Comparison of ENCODE assay signal across 13 mouse cellular contexts in the genomic region with DNA sequence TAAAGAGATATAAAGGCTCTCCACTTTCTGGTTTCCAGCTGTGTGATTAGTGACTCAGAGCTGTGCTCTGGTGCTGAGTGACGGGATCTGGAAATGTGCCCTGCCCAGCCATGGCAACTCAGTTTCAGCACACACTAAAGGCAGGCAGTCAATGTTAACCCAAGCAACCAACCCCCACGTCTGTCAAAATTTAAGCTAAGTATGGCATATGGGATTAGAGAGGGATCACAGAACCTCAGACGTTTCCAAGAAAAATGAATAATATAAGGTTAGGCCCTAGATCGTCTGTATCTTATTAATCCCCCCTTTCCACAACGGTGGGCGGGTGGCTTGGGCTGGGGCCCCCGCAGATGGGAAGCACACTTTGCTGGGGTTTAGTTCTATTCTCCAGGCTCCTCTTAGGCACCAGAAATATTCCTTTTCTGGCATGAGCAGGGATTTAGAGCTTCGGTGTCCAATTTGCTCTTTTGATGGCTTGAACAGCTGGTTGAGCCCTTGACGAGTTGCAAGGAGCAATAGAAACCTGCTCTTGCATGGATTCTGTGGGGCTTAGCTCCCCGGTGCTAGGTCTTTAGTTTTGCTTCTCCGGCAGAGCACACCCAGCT.
DNase-seq lines count a peak whose midpoint lies in the region; ATAC-seq and TF ChIP-seq lines count a peak whose summit lies in the region.
"Had no signal": no experiment of that assay in that cellular context is flagged by ENCODE, and none has a peak within 500 bp of the region (broad histone marks: within the 10 kb centered on the region; RNA-seq: fewer than 3 reads in every experiment).

No protein-coding gene starts in this region.

- no peak for TF ChIP-seq POLR2A in limb, embryonic 14.5 days (IDR thresholded peaks at IDR 0.05; ENCODE audit: borderline replicate concordance, extremely low read depth, insufficient read depth, insufficient read length)

- no peak for DNase-seq in forebrain, embryonic 11.5 days (ENCODE audit: low spot score)
- no peak for DNase-seq in midbrain, embryonic 11.5 days (ENCODE audit: low spot score, missing footprints)
- peak; percentile 76 for DNase-seq in limb, embryonic 14.5 days (ENCODE audit: low spot score)
- DNase-seq in thymus, postnatal 4 days = no peak
- DNase-seq in cerebellum, postnatal 14 days = no peak
- no peak for DNase-seq in midbrain, postnatal 0 days (ENCODE audit: low spot score)
- DNase-seq: kidney, adult 2 months; thymus, adult 2 months had no signal

- H3K4me2 ChIP-seq in forebrain, embryonic 16.5 days (ENCODE audit: low read length) = no peak overlapping the region
- H3K4me2 ChIP-seq in forebrain, embryonic 11.5 days (ENCODE audit: low read depth, low read length, severe bottlenecking) = no peak overlapping the region
- H3K4me2 ChIP-seq in midbrain, embryonic 13.5 days (replicated peaks) = no peak overlapping the region
- no peak overlapping the region for H3K4me2 ChIP-seq in midbrain, embryonic 11.5 days
- no peak overlapping the region for H3K4me2 ChIP-seq in limb, embryonic 14.5 days (replicated peaks; ENCODE audit: low read depth, low read length, severe bottlenecking)
- H3K4me2 ChIP-seq in midbrain, postnatal 0 days (ENCODE audit: low read depth, low read length, poor library complexity, severe bottlenecking) = no peak overlapping the region
- H3K4me2 ChIP-seq: liver, embryonic 11.5 days had no signal

- no peak overlapping the region for H3K9ac ChIP-seq in forebrain, embryonic 16.5 days (replicated peaks; ENCODE audit: low read depth, low read length)
- no peak overlapping the region for H3K9ac ChIP-seq in forebrain, embryonic 11.5 days (ENCODE audit: low read length)
- H3K9ac ChIP-seq in midbrain, embryonic 13.5 days (replicated peaks) = no peak overlapping the region
- H3K9ac ChIP-seq in midbrain, embryonic 11.5 days (ENCODE audit: low read length) = no peak overlapping the region
- H3K9ac ChIP-seq in limb, embryonic 14.5 days (ENCODE audit: low read depth, low read length, severe bottlenecking) = no peak overlapping the region
- no peak overlapping the region for H3K9ac ChIP-seq in midbrain, postnatal 0 days (replicated peaks; ENCODE audit: low read length, poor library complexity, severe bottlenecking)

- H3K4me1 ChIP-seq in forebrain, embryonic 16.5 days (replicated peaks; ENCODE audit: control insufficient read depth, insufficient read depth, low read length) = no peaks in the 10 kb centered on the region
- no peaks in the 10 kb centered on the region for H3K4me1 ChIP-seq in forebrain, embryonic 11.5 days (replicated peaks; ENCODE audit: control insufficient read depth, insufficient read depth, low read length)
- H3K4me1 ChIP-seq in midbrain, embryonic 13.5 days (replicated peaks) = no peaks in the 10 kb centered on the region
- H3K4me1 ChIP-seq in midbrain, embryonic 11.5 days (ENCODE audit: control insufficient read depth, insufficient read depth, low read length) = 0 out of 2 replicates have a peak, but pooled peaks cover 2% of the 10 kb centered on the region
- H3K4me1 ChIP-seq in limb, embryonic 14.5 days (ENCODE audit: control insufficient read depth, insufficient read depth, low read length) = peaks cover 9% of the 10 kb centered on the region
- no peaks in the 10 kb centered on the region for H3K4me1 ChIP-seq in midbrain, postnatal 0 days (ENCODE audit: insufficient read depth, low read length)

- H3K27ac ChIP-seq in forebrain, embryonic 16.5 days (ENCODE audit: low read length) = no peak overlapping the region
- no peak overlapping the region for H3K27ac ChIP-seq in forebrain, embryonic 11.5 days (ENCODE audit: low read depth, low read length)
- no peak overlapping the region for H3K27ac ChIP-seq in midbrain, embryonic 13.5 days
- H3K27ac ChIP-seq in midbrain, embryonic 11.5 days (ENCODE audit: low read depth, low read length) = no peak overlapping the region
- H3K27ac ChIP-seq in limb, embryonic 14.5 days (replicated peaks; ENCODE audit: low read depth, low read length) = peak overlapping the region; percentile 55; the same call in 1 of the 2 replicates
- no peak overlapping the region for H3K27ac ChIP-seq in midbrain, postnatal 0 days (ENCODE audit: low read depth, low read length)
- H3K27ac ChIP-seq: hindbrain, embryonic 10.5 days had no signal

- no peaks in the 10 kb centered on the region for H3K36me3 ChIP-seq in forebrain, embryonic 16.5 days (ENCODE audit: control insufficient read depth, insufficient read depth)
- no peaks in the 10 kb centered on the region for H3K36me3 ChIP-seq in forebrain, embryonic 11.5 days (ENCODE audit: control insufficient read depth, insufficient read depth, low read length)
- no peaks in the 10 kb centered on the region for H3K36me3 ChIP-seq in midbrain, embryonic 13.5 days
- no peaks in the 10 kb centered on the region for H3K36me3 ChIP-seq in midbrain, embryonic 11.5 days (ENCODE audit: control insufficient read depth, insufficient read depth, low read length)
- no peaks in the 10 kb centered on the region for H3K36me3 ChIP-seq in limb, embryonic 14.5 days (ENCODE audit: control insufficient read depth, insufficient read depth, low read length)
- no peaks in the 10 kb centered on the region for H3K36me3 ChIP-seq in midbrain, postnatal 0 days (ENCODE audit: insufficient read depth, low read length)
- H3K36me3 ChIP-seq: hindbrain, embryonic 10.5 days had no signal

- no peaks in the 10 kb centered on the region for H3K27me3 ChIP-seq in forebrain, embryonic 16.5 days (replicated peaks; ENCODE audit: control insufficient read depth, insufficient read depth, low read length)
- no peaks in the 10 kb centered on the region for H3K27me3 ChIP-seq in forebrain, embryonic 11.5 days (ENCODE audit: control insufficient read depth, insufficient read depth, low read length)
- H3K27me3 ChIP-seq in midbrain, embryonic 13.5 days = 0 out of 2 replicates have a peak, but pooled peaks cover 4% of the 10 kb centered on the region
- H3K27me3 ChIP-seq in midbrain, embryonic 11.5 days (ENCODE audit: control insufficient read depth, insufficient read depth, low read length) = no peaks in the 10 kb centered on the region
- no peaks in the 10 kb centered on the region for H3K27me3 ChIP-seq in limb, embryonic 14.5 days (ENCODE audit: control insufficient read depth, insufficient read depth, low read length)
- no peaks in the 10 kb centered on the region for H3K27me3 ChIP-seq in midbrain, postnatal 0 days (ENCODE audit: insufficient read depth, low read length)

- TF ChIP-seq CTCF in midbrain, postnatal 0 days (IDR thresholded peaks at IDR 0.05) = no peak

- ATAC-seq in forebrain, embryonic 16.5 days = 0 out of 2 replicates have a peak, but pooled peaks have one; percentile 45
- ATAC-seq in forebrain, embryonic 11.5 days (replicated peaks; ENCODE audit: low FRiP score) = no peak
- peak; percentile 45; the same call in 1 of the 2 replicates for ATAC-seq in midbrain, embryonic 13.5 days
- ATAC-seq in midbrain, embryonic 11.5 days (ENCODE audit: low FRiP score) = no peak
- ATAC-seq in limb, embryonic 14.5 days (ENCODE audit: low FRiP score, low read depth) = peak; percentile 85
- ATAC-seq in midbrain, postnatal 0 days (ENCODE audit: low FRiP score) = no peak
- ATAC-seq: midbrain, embryonic 16.5 days had no signal

- whole genome bisulfite sequencing in forebrain, embryonic 16.5 days = 69% methylated on average over 11 of the region's 11 CpGs
- WGBS in forebrain, embryonic 11.5 days = 68% methylated on average over 11 of the region's 11 CpGs
- 56% methylated on average over 11 of the region's 11 CpGs for WGBS in midbrain, embryonic 13.5 days
- WGBS in midbrain, embryonic 11.5 days = 62% methylated on average over 11 of the region's 11 CpGs
- 35% methylated on average over 11 of the region's 11 CpGs for WGBS in limb, embryonic 14.5 days
- WGBS in midbrain, postnatal 0 days = 48% methylated on average over 11 of the region's 11 CpGs

- H3K4me3 ChIP-seq in forebrain, embryonic 16.5 days (replicated peaks; ENCODE audit: low read length) = no peak overlapping the region
- H3K4me3 ChIP-seq in forebrain, embryonic 11.5 days (ENCODE audit: low read depth, low read length) = no peak overlapping the region
- H3K4me3 ChIP-seq in midbrain, embryonic 13.5 days (replicated peaks) = no peak overlapping the region
- H3K4me3 ChIP-seq in midbrain, embryonic 11.5 days (ENCODE audit: low read depth, low read length) = no peak overlapping the region
- no peak overlapping the region for H3K4me3 ChIP-seq in limb, embryonic 14.5 days (replicated peaks; ENCODE audit: low read length)
- H3K4me3 ChIP-seq in midbrain, postnatal 0 days (ENCODE audit: low read depth, low read length) = no peak overlapping the region
- H3K4me3 ChIP-seq: hindbrain, embryonic 10.5 days had no signal

- H3K9me3 ChIP-seq in forebrain, embryonic 16.5 days (ENCODE audit: control insufficient read depth, low read length) = no peaks in the 10 kb centered on the region
- H3K9me3 ChIP-seq in forebrain, embryonic 11.5 days (ENCODE audit: control insufficient read depth, low read length) = no peaks in the 10 kb centered on the region
- H3K9me3 ChIP-seq in midbrain, embryonic 13.5 days = no peaks in the 10 kb centered on the region
- H3K9me3 ChIP-seq in midbrain, embryonic 11.5 days (ENCODE audit: control insufficient read depth, low read length) = no peaks in the 10 kb centered on the region
- no peaks in the 10 kb centered on the region for H3K9me3 ChIP-seq in limb, embryonic 14.5 days (ENCODE audit: control insufficient read depth, low read length)
- H3K9me3 ChIP-seq in midbrain, postnatal 0 days (ENCODE audit: low read length) = no peaks in the 10 kb centered on the region
- H3K9me3 ChIP-seq: hindbrain, embryonic 10.5 days had no signal

Comparison
In these comparisons a context has a peak if more than half of its experiments do, and no peak if none do; other contexts are left out.
1. ATAC-seq: peak in forebrain, embryonic 16.5 days (single experiment), midbrain, embryonic 13.5 days (single experiment) and limb, embryonic 14.5 days (single experiment); none in forebrain, embryonic 11.5 days (single experiment), midbrain, embryonic 11.5 days (single experiment) and midbrain, postnatal 0 days (single experiment).